Mouse (Mus musculus): ENCODE data around the gene Tcea3.

Tcea3 gene

GRCm38 (mm10) chr4:136312616-136313015 is 65.1 kb downstream of the Tcea3 start:
- in situ Hi-C loops (cut with MboI, MseI) = no loop called here

GRCm38 (mm10) chr4:136317667-136318066 is 70.1 kb downstream of the Tcea3 start:
- in situ Hi-C loops (cut with MboI, MseI) = no loop called here

GRCm38 (mm10) chr4:136320016-136320415 is 72.5 kb downstream of the Tcea3 start:
- in situ Hi-C loops (cut with MboI, MseI) = no loop called here

GRCm38 (mm10) chr4:136324226-136324625 is 76.7 kb downstream of the Tcea3 start:
- in situ Hi-C loops (cut with MboI, MseI) = no loop called here
